Mouse (Mus musculus) megakaryocyte, adult 5-6 weeks (primary cell): ENCODE data around the gene Nat8f6. TPM values are rescaled to one million over a fixed set of nuclear protein-coding genes. Genes with fewer than 3 reads are reported as not detected.
"Not testable (repeated sequence)": the region's sequence is repeated elsewhere in the genome, so short reads cannot be mapped to it uniquely, and the experiment has no call there.

Experiments
- ATAC-seq: 2 replicates; pipeline ENCODE4 v1.8.0; 2016; ENCODE audit warnings: mild to moderate bottlenecking, inconsistent platforms; ENCODE audit not compliant: poor library complexity, severe bottlenecking
- total RNA-seq, 2 experiments: library from RNA; stranded (forward) in 1 of 2; stranded (reverse) in 1 of 2; fragments of 153-499, 151-499 nt in 1 of 2; fragments of 221-1000, 200-1000 nt in 1 of 2; gene quantifications; 2 replicates each; pipeline versions ENCODE4 v1.2.3 to v1.2.4; 2015 to 2017

Nat8f6 gene
- total RNA-seq, 2 experiments from 2014 or later = not detected

DNA sequence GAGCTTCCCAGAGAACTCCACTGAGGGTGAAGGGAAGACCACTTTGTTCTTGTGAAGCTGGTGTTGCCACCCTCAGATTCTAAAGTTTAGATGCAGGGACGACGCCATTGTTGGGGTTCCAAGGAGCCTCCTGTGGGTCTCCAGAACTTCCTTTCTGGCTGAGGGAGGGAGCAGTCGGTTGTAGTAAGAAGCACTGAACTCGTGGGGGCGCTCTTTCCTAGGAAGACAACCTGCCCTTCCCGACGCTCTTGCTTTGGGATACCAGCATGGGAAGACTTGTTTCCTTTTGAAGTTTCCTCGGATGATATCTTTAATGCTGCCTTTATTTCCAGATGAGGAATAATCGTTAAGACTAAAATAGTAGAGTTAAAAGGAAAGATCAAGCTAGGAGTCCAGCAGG is 16.1 kb upstream of the Nat8f6 start:
- not testable (repeated sequence) for ATAC-seq

GRCm38 (mm10) chr6:85836098-85836497 is 15.3 kb upstream of the Nat8f6 start:
- ATAC-seq = not testable (repeated sequence)

DNA sequence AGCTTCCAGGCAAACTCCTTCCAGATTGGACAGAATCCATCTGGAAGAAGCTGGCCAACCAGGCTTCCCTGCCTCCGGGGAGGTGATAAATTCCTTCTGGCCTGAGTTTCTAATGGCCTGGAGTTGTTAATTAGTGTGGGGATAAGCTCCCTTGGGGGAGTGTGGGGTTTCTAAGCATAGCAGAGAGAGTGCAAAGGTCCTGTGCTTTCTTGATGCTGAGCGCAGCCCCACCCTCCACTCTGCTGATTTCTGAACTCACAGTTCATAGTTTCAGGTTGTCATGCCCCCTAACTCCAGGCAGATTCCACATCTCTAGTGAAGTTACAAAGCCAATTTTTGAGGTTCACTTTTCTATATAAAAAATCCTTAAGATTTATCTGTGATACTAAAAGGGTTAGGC is 14.3 kb upstream of the Nat8f6 start:
- ATAC-seq = not testable (repeated sequence)

DNA sequence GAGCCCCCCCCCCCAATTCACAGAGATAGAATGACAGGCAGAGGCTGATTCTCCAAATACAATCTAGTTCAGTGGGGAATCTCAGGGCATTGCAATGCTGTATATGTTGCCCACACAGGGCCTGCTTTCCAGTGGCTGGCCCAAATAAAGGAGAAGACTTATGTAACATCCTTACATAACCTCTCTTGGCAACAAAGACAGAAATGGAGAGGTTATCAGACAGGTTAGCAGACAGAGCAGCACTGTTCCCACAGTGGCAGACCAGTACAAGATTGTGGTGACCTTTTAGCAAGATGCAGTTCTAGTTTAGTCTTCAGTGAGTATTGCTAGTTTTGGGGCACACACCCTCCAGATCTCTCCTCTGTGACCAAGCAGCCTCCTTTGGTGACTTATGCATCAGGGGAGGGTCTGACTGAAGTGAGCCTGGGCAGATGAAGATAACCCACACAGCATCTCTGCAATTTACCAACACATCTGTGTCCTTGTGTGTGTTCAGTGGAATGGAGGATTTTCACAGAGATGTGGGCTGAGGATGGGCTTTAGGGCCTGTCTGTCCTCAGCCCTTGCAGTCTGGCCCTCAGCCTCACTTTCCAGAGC is 13.8 kb upstream of the Nat8f6 start:
- ATAC-seq = not testable (repeated sequence)

- no peak for ATAC-seq
These were observed 11.1 kb upstream of the Nat8f6 start, which contains the start of gene Nat8 for GRCm38 (mm10) chr6:85831796-85832321. Gene Nat8, minus strand, starts transcription at chr6:85832082.

- ATAC-seq = no peak
These were observed 8.7 kb upstream of the Nat8f6 start for GRCm38 (mm10) chr6:85829462-85829861.

DNA sequence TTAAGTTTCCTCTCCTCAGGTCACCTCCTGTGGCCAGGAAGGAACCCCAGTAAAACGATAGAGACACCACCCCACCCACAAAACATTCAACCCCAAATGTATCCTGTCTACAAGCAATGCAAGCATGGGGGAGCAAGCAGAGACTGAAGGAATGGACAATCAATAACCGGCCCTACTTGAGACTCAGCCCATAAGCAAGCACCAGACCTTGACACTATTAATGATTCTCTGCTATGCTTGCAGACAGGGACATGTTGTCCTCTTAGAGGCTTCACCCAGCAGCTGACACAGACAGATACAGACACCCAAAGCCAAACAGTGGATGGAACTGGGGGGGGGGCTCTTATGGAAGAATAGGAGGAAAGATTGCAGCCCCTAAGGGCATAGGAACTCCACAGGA is 5.1 kb upstream of the Nat8f6 start:
- ATAC-seq = no peak

DNA sequence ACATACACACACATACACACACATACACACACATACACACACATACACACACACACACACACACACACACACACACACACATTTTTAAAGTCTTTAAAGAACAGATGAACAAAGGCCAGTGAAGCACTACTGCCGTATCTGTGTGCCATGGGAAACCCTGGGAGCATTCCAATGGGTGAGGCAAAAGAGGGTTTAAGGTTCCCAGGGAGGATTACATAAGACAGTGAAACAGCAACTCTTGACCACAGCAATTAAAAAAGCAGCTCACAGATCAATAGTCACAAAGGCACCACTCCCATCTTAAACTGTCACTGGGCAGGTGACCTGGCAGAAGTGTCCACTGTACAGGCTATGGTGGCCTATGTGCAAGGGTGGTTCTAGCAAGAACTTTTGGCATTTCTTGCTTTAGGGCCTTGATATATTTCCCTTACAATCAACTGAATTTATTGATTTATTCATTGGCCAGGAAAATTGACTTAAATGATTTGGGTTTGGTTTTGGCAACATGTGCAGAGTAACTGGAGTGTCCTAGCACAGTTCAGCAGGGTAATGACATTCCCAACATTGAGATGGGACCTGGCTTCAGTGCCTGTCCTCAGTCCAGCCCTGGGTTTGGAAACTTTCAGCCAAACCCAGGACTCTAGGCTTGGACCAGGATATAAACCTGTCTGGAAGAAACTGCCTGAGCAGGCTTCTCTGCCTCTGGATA is 2.8 kb upstream of the Nat8f6 start:
- ATAC-seq = no peak

- ATAC-seq = no peak
These were observed 1.5 kb upstream of the Nat8f6 start for GRCm38 (mm10) chr6:85822286-85822685.

GRCm38 (mm10) chr6:85818338-85818737 is 2.4 kb downstream of the Nat8f6 start:
- ATAC-seq = no peak

DNA sequence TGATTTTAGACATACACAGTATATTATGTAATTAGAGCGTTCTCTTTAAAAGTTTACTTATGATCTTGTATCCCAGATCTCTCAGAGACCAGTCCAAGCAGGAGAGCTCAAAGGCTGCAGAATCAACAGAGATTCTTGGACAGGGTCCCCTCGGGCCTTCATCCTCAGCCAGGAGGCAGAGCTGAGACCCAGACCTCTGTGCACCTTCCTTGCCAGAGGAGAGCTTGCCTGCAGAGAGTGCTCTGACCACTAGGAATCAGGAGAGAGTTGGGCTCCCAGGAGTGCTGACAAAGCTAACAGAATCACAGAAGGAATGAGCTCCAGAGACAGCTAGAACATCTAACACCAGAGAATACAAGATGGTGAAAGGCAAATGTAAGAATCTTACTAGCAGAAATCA is 7.4 kb downstream of the Nat8f6 start:
- no peak for ATAC-seq

GRCm38 (mm10) chr6:85810942-85811537 is 9.7 kb downstream of the Nat8f6 start:
- ATAC-seq = not testable (repeated sequence)

DNA sequence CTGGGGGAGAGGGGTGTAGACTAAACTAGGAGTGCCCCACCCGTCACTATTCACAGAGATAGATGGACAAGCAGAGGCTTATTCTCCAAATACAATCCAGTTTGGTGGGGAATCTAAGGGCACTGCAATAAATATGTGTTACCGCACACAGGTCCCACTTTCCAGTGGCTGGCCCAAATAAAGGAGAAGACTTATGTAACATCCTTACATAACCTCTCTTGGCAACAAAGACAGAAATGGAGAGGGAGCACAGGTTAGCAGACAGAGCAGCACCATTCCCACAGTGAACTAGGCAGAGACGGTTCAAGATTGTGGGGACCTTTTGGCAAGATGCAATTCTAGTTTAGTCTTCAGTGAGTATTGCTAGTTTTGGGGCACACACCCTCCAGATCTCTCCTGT is 10.2 kb downstream of the Nat8f6 start:
- not testable (repeated sequence) for ATAC-seq

GRCm38 (mm10) chr6:85809784-85810183 is 11.0 kb downstream of the Nat8f6 start:
- not testable (repeated sequence) for ATAC-seq

DNA sequence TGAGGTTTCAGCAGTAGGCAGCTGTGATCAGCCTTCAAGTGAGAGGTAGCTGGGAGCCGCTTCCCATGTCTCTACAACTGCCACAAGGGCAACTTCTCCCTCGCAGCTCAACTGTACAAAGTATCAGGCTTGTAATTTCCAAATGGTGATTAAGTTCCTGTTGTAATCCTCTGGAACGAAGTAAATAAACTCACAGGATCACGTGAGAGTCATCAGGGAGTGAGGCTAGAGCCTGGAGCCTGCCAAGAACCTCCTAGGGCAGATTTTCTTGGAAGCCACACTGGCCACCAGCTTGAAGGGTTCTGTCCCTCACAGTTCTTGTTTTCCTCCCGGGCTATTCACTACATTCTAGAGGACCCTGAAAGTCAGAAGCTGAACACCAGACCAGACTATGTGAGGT is 17.6 kb downstream of the Nat8f6 start:
- ATAC-seq = not testable (repeated sequence)

DNA sequence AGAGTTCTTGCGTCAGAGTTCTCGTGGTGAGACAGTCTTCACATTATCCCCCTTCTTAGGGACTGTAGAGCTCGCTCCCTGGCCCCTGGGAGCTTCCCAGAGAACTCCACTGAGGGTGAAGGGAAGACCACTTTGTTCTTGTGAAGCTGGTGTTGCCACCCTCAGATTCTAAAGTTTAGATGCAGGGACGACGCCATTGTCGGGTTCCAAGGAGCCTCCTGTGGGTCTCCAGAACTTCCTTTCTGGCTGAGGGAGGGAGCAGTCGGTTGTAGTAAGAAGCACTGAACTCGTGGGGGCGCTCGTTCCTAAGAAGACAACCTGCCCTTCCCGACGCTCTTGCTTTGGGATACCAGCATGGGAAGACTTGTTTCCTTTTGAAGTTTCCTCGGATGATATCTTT is 55.2 kb downstream of the Nat8f6 start, which contains the start of gene Nat8f3:
Gene Nat8f3 (minus strand): TSS at position 223 of the 400 bp plus-strand sequence.
- ATAC-seq = not testable (repeated sequence)

GRCm38 (mm10) chr6:85763127-85764070 is 57.4 kb downstream of the Nat8f6 start:
- not testable (repeated sequence) for ATAC-seq

DNA sequence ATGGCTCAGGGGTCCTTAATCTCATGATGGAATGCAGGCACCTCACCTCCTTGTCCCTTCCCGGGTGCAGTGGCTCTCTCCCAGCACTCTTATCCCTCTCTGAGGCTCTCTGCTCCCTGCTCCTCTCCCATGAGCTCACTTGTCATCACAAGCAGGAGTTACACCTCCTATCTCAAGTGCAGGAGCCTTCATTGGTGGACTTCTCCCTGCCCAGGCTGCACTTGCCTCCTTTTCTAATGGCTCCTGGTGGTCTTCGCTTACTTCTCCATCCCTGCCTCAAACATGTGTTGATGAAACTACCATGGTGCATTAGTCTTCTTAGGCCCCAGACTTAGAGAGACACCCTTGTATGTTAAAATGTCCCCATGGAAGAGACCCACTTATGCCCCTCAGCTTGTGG is 58.1 kb downstream of the Nat8f6 start:
- not testable (repeated sequence) for ATAC-seq
